Mouse (Mus musculus): ENCODE data around the gene Hist1h4j. TPM values are rescaled to one million over a fixed set of nuclear protein-coding genes. Genes with fewer than 3 reads are reported as not detected.
"Not testable (repeated sequence)": the region's sequence is repeated elsewhere in the genome, so short reads cannot be mapped to it uniquely, and the experiment has no call there.

The Hist1h4j gene
- total and polyA plus RNA-seq, 2 experiments from 2014 or later, result 0.20 to 962 TPM

- Histone ChIP-seq H3K9me3 (replicated peaks; ENCODE audit: control insufficient read depth, low read length) (no peaks in the 10 kb centered on the region), H3K27ac (ENCODE audit: low read depth) (peak within 1 kb of the TSS; percentile 82), H3K36me3 (replicated peaks; ENCODE audit: control insufficient read depth, insufficient read depth, low read length) (no peaks in the 10 kb centered on the region), H3K4me1 (ENCODE audit: control insufficient read depth, insufficient read depth) (peaks cover 19% of the 10 kb centered on the region), H3K4me2 (ENCODE audit: low read depth, low read length) (peak within 1 kb of the TSS; percentile 86), H3K27me3 (ENCODE audit: control insufficient read depth, insufficient read depth, low read length) (no peaks in the 10 kb centered on the region), H3K4me3 (ENCODE audit: low read depth, low read length) (peak within 1 kb of the TSS; percentile 64), H3K9ac (replicated peaks; ENCODE audit: low read depth, low read length) (peak within 1 kb of the TSS; percentile 67)
- TF ChIP-seq CTCF (IDR thresholded peaks at IDR 0.05; ENCODE audit: low read depth), result no peak
- 0 out of 2 replicates have a peak, but pooled peaks have one; percentile 11 for TF ChIP-seq EP300 (IDR thresholded peaks at IDR 0.05; ENCODE audit: low read depth)
- ATAC-seq (ENCODE audit: insufficient read depth, low read depth) (peak; percentile 39), DNase-seq (ENCODE audit: low spot score) (peak; percentile 72)
- 1% methylated on average over 44 of the region's 44 CpGs for WGBS
Observed at GRCm38 (mm10) chr13:21779767-21780731, 45.2 kb downstream of the Hist1h4j start, which contains the start of gene Hist1h1b. Gene Hist1h1b (minus strand): TSS chr13:21780625.

- Histone ChIP-seq H3K9ac (replicated peaks; ENCODE audit: low read depth, low read length) (peak overlapping the region; percentile 67), H3K36me3 (replicated peaks; ENCODE audit: control insufficient read depth, insufficient read depth, low read length) (no peaks in the 10 kb centered on the region), H3K27ac (ENCODE audit: low read depth) (peak overlapping the region; percentile 82; the same call in 1 of the 2 replicates), H3K4me1 (ENCODE audit: control insufficient read depth, insufficient read depth) (peaks cover 25% of the 10 kb centered on the region), H3K9me3 (replicated peaks; ENCODE audit: control insufficient read depth, low read length) (no peaks in the 10 kb centered on the region), H3K4me3 (ENCODE audit: low read depth, low read length) (peak overlapping the region; percentile 64), H3K4me2 (ENCODE audit: low read depth, low read length) (peak overlapping the region; percentile 86), H3K27me3 (ENCODE audit: control insufficient read depth, insufficient read depth, low read length) (no peaks in the 10 kb centered on the region)
- no peak for DNase-seq (ENCODE audit: low spot score)
- TF ChIP-seq EP300 (IDR thresholded peaks at IDR 0.05; ENCODE audit: low read depth) (no peak), CTCF (IDR thresholded peaks at IDR 0.05; ENCODE audit: low read depth) (no peak)
- 48% methylated on average over 6 of the region's 6 CpGs for WGBS
- no peak for ATAC-seq (ENCODE audit: insufficient read depth, low read depth)
Observed at GRCm38 (mm10) chr13:21781021-21781555, 46.2 kb downstream of the Hist1h4j start.

GRCm38 (mm10) chr13:21781639-21782038 lies 46.8 kb downstream of the Hist1h4j start:
- no peak overlapping the region for H3K9ac ChIP-seq (replicated peaks; ENCODE audit: low read depth, low read length)
- H3K27ac ChIP-seq (ENCODE audit: low read depth), result no peak overlapping the region
- no peak overlapping the region for H3K4me3 ChIP-seq (ENCODE audit: low read depth, low read length)
- H3K9me3 ChIP-seq (replicated peaks; ENCODE audit: control insufficient read depth, low read length), result no peaks in the 10 kb centered on the region
- TF ChIP-seq EP300 (IDR thresholded peaks at IDR 0.05; ENCODE audit: low read depth) (no peak), CTCF (IDR thresholded peaks at IDR 0.05; ENCODE audit: low read depth) (no peak)
- H3K4me2 ChIP-seq (ENCODE audit: low read depth, low read length), result no peak overlapping the region
- DNase-seq (ENCODE audit: low spot score), result no peak
- H3K27me3 ChIP-seq (ENCODE audit: control insufficient read depth, insufficient read depth, low read length), result no peaks in the 10 kb centered on the region
- WGBS, result 95% methylated on average over 1 of the region's 1 CpGs
- H3K36me3 ChIP-seq (replicated peaks; ENCODE audit: control insufficient read depth, insufficient read depth, low read length), result no peaks in the 10 kb centered on the region
- peaks cover 31% of the 10 kb centered on the region for H3K4me1 ChIP-seq (ENCODE audit: control insufficient read depth, insufficient read depth)
- ATAC-seq (ENCODE audit: insufficient read depth, low read depth), result no peak

GRCm38 (mm10) chr13:21782361-21783254 lies 47.7 kb downstream of the Hist1h4j start:
- not testable (repeated sequence) for H3K36me3 ChIP-seq (replicated peaks; ENCODE audit: control insufficient read depth, insufficient read depth, low read length); ATAC-seq (ENCODE audit: insufficient read depth, low read depth); H3K9me3 ChIP-seq (replicated peaks; ENCODE audit: control insufficient read depth, low read length); H3K27me3 ChIP-seq (ENCODE audit: control insufficient read depth, insufficient read depth, low read length)
- 3% methylated on average over 15 of the region's 35 CpGs for WGBS
- peak overlapping the region; percentile 84 for H3K27ac ChIP-seq (ENCODE audit: low read depth)
- peaks cover 31% of the 10 kb centered on the region for H3K4me1 ChIP-seq (ENCODE audit: control insufficient read depth, insufficient read depth)
- H3K4me2 ChIP-seq (ENCODE audit: low read depth, low read length), result peak overlapping the region; percentile 68
- H3K9ac ChIP-seq (replicated peaks; ENCODE audit: low read depth, low read length), result peak overlapping the region; percentile 62
- H3K4me3 ChIP-seq (ENCODE audit: low read depth, low read length), result peak overlapping the region; percentile 47
- peak; percentile 41 for DNase-seq (ENCODE audit: low spot score)

- H3K36me3 ChIP-seq (replicated peaks; ENCODE audit: control insufficient read depth, insufficient read depth, low read length), result no peaks in the 10 kb centered on the region
- H3K9ac ChIP-seq (replicated peaks; ENCODE audit: low read depth, low read length), result peak within 1 kb of the TSS; percentile 62
- DNase-seq (ENCODE audit: low spot score), result peak; percentile 96
- H3K4me2 ChIP-seq (ENCODE audit: low read depth, low read length), result peak within 1 kb of the TSS; percentile 68
- peaks cover 36% of the 10 kb centered on the region for H3K4me1 ChIP-seq (ENCODE audit: control insufficient read depth, insufficient read depth)
- H3K9me3 ChIP-seq (replicated peaks; ENCODE audit: control insufficient read depth, low read length), result no peaks in the 10 kb centered on the region
- TF ChIP-seq EP300 (IDR thresholded peaks at IDR 0.05; ENCODE audit: low read depth) (no peak), CTCF (IDR thresholded peaks at IDR 0.05; ENCODE audit: low read depth) (no peak)
- H3K27me3 ChIP-seq (ENCODE audit: control insufficient read depth, insufficient read depth, low read length), result no peaks in the 10 kb centered on the region
- WGBS, result under 1% methylated on average over 13 of the region's 20 CpGs
- ATAC-seq (ENCODE audit: insufficient read depth, low read depth), result peak; percentile 67
- peak within 1 kb of the TSS; percentile 84 for H3K27ac ChIP-seq (ENCODE audit: low read depth)
- peak within 1 kb of the TSS; percentile 47 for H3K4me3 ChIP-seq (ENCODE audit: low read depth, low read length)
Observed at GRCm38 (mm10) chr13:21783255-21783617, 48.4 kb downstream of the Hist1h4j start, which contains the start of gene Hist1h3i. Gene Hist1h3i (minus strand): TSS chr13:21783370.

Data from heart, postnatal 0 days (tissue).